Mouse (Mus musculus): ENCODE results near the gene Itih1.
A peak's percentile ranks its signal among the peaks of the same experiment; 100 is the strongest.

Itih1 gene

DNA sequence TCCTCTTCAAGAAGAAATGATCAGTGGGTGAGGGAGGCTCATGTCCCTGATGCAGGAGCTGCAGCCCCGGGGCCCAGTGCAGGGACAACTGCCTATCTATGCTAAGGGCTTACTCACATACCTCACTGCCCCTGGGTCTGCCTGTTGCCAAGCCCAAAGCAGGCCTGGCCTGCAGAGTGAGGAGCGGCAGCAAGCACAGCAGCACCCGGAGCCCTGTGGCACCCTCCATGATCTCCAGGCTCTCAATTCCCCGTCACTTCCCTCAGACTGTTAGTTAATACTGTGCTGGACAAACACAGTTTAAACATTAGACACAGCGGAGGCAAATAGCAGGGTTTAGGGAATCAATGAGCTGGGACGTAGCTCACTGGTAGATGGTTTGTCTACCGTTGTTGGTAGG is at the start of gene Itih1:
Gene Itih1, minus strand, starts transcription at position 252 of the 400 bp plus-strand sequence.
- DNase-seq (ENCODE audit: extremely low read depth, low read depth), result no peak

DNA sequence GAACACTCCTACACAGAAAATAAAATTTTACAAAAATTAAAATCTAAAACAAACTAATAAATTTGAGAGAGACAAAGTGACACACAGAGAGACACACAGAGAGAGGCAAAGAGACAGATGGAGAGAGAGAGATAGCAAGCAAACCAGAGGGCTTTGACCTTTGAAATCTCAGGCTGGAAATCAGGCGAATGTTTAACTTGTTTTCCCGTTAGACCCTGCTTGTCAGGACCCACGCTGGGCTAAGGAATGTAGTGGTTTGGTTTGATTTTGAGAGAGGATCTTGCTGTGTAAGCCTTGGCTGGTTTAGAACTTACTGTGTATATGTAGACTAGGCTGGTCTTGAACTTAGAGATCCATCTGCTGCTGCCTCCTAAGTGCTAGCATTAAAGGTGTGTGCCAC is 33.1 kb upstream of the Itih1 start:
- no peak for DNase-seq (ENCODE audit: extremely low read depth, low read depth)

DNA sequence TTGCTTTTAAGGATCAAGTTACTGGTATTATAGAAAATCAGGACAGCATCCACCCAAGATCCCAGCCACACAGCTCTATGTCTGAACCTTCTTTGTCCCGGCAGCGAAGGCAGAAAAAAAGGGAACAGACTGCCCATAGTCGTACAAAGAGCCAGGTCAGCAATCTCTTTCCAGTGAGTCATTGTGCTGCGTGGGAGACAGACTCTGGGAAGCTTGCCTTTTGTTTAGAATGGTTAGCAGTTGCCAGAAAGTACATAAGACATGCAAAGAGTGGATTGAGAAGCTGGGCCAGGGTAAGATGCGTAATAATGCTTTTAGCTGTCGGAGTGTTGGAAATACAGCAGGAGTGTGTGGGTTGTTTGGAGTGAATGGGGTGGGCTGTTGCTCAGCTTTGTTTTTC is 31.1 kb upstream of the Itih1 start:
- DNase-seq (ENCODE audit: extremely low read depth, low read depth), result no peak

GRCm38 (mm10) chr14:30960366-30960765 is 17.3 kb upstream of the Itih1 start:
- DNase-seq (ENCODE audit: extremely low read depth, low read depth), result no peak

- DNase-seq (ENCODE audit: extremely low read depth, low read depth), result no peak
These were observed 15.9 kb upstream of the Itih1 start for GRCm38 (mm10) chr14:30959031-30959430.

- no peak for DNase-seq (ENCODE audit: extremely low read depth, low read depth)
These were observed 15.4 kb upstream of the Itih1 start for GRCm38 (mm10) chr14:30958517-30958916.

DNA sequence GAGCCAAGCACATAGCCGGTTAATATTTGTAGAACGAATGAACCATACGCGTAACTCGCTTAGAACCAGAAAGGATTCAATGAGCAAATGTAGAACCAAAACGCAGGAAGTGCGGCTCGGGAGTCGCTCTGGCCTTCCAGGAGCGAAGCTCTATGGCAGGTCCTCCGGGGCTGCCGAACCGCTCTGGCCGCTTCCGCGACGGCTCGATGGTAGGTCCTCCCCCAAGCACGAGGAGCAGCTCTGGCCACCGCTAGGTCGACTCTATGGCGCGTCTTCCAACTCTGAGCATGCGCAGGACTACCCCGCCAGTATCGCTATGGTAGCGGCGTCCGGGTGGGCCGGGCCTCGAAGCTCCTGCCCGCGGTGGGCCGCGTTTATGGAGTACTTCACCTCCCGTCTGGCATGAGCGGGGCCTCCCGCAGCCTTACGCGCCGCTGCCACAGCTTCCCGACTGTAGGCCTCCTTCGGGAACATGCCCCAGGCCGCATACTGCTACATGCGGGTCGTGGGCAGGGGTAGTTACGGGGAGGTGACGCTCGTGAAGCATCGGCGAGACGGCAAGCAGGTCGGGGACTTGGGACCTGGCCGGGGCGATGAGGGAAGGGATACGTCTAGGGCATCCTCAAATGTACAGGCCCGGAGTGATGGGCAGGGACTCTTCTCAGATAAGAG is 8.2 kb upstream of the Itih1 start, which contains the start of gene Nek4:
Gene Nek4, plus strand, starts transcription at position 224 of the 672 bp plus-strand sequence.
- DNase-seq (ENCODE audit: extremely low read depth, low read depth), result peak; percentile 92

DNA sequence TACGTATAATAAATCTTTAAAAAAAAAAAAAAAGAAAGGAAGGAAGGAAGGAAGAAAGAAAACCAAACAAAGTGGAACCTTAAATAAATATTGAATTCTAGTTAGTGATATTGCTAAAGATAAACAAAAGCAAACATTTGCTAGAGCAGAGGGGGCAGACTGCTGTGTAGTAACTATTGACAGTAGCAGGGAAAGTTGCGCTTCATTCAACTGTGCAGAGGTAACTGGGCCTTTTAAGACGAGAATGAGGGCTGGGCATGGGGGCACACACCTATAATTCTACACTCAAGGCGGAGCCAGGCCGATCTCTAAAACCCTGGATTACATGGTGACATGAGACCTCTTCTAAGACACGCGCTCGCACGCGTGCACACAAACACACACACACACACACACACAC is 6.9 kb upstream of the Itih1 start:
- no peak for DNase-seq (ENCODE audit: extremely low read depth, low read depth)

DNA sequence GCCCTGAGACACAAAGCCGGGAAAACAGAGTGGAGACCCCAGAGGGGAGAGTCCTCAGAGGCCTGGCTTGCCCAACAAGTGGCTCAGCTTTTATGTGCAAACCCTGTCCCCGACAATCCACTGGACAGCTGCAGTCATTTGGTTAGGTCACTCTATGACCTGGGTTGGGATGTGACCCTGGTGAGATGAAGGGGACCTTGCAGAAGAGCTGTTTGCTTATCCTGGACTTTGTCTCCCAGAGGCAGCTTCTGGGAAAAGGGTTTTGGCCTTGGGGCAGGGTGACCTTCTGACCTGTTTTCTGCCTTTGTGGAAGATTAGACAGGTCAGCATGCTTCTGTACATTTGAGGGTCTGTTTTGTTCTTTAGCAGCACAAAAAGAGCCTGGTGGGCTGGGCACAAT is 1.7 kb upstream of the Itih1 start:
- DNase-seq (ENCODE audit: extremely low read depth, low read depth), result no peak

- DNase-seq (ENCODE audit: extremely low read depth, low read depth), result peak; percentile 25
These were observed 978 bp upstream of the Itih1 start for GRCm38 (mm10) chr14:30943860-30944674.

- DNase-seq (ENCODE audit: extremely low read depth, low read depth), result no peak
These were observed 835 bp downstream of the Itih1 start for GRCm38 (mm10) chr14:30942254-30942653.

GRCm38 (mm10) chr14:30933351-30933750 is 9.7 kb downstream of the Itih1 start:
- DNase-seq (ENCODE audit: extremely low read depth, low read depth), result no peak

DNA sequence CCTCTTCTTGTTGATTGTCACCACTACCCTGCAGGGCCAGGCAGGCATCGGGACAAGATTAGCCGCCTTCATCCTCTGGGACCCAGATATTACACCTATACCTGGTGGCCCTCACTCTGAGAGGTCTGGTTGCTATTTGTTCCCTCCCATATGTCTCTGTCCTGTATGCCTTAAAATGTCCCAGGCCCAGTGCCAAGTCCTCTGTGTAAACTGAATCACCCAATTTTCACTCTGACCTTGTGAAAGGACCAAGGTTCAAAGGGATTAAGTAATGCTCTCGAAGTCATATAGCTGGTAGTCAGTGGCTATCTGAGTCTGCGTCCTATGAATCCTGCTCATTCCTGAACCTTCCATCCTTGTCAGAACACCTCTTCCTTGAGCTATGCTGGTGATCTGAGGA is 12.7 kb downstream of the Itih1 start:
- no peak for DNase-seq (ENCODE audit: extremely low read depth, low read depth)

- DNase-seq (ENCODE audit: extremely low read depth, low read depth), result no peak
These were observed 17.6 kb downstream of the Itih1 start for GRCm38 (mm10) chr14:30925492-30925891.

DNA sequence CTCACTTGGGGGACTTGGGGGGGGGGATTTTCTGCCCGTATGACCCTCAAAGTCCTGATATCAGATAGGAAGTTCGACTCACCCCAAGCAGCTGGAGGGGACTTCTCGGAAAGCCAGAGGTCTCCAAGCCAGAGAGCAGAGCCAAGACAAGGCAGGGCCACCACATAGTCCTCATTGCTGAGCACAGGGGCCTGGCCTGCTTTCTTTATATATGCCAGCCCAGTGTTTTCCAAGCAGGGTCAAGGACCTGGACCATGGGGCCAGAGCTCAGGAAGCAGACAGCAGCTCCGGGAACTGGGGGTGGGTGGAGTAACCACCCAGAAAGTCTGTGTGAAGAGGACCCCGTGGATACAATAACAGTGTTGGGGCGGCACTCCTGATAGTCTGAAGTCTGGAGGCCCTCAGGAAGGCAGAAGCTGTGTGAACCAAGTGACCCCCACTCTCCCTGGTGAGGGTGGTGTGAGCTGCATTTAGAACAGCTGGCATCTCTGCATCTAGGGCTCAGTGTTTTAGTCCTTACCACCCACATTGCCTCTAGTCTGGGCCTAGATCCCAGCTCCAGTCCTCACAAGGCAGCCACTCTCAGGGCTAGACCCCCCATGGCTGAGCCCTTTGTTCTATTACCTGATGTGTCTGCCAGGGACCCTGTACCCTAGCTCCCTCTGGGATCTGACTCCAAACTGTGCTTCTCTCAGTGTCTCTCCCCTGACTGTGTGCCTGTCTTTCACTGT is 19.5 kb downstream of the Itih1 start, which contains the start of gene Itih3:
Gene Itih3, minus strand, starts transcription at position 386 of the 731 bp plus-strand sequence.
- no peak for DNase-seq (ENCODE audit: extremely low read depth, low read depth)

DNA sequence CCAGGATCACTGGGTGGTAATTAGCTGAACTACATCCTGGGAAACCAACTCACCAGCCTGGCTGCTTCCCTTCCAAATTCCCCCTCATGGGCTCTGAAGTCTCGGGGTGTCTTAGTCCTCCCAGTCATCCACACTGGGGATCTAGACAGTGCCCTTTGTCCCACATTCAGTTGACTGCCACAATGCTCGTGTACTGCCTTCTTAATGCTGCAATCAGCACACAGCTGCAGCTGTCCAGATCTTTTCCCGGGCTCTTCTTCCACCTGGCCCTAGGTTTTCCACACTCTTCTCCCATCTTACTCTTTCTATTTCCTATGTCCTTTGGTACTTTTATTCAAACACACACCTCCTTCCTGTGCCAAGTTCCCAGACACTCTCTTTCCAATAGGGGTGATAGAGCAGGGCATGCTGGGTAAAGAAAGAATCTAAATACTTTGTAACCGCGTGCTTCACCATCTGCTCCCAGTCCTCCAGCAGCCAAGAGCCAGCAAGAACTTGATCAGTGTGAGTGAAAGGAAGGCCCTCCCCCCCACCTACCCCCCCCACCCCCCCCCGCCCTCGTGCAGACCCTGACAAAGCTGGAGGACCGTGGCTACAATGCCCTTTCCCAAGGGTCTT is 20.9 kb downstream of the Itih1 start:
- no peak for DNase-seq (ENCODE audit: extremely low read depth, low read depth)

DNA sequence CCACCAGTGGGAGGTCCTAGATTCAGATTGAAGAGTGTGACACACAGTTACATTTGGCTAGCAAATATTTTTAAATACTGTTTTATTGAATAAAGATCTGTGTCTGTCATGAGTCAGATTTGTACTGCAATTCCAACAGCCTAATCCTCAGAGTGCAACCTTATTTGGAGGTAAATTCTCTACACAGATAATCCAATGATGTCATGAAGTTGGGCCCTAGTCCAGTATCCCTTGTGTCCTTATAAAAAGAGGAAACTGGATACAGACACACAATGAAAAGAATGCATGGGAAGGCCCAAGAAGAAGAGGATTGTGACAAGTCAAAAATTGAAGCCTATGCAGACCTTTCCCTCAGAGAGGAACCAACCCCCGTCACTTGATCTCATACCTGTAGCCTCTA is 26.6 kb downstream of the Itih1 start:
- DNase-seq (ENCODE audit: extremely low read depth, low read depth), result no peak

DNA sequence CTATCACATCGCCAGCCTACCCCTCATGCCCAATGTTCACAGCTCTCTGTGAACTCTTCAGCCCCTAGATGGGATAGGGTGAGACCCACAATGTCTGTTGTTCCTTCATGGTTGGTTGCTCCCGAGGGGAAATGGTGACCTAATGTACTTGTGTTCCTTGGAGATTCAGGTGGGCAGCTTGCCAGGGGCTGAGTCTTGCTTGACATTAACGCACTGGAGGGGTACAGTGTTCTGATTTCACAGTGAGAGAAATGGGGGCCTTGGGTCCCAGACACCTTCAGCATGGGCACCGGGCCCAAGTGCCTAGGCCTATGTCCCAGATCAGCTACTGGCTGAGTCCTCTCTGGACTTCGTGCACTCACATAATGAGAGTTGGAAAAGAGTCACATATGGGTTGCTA is 29.7 kb downstream of the Itih1 start:
- DNase-seq (ENCODE audit: extremely low read depth, low read depth), result no peak

GRCm38 (mm10) chr14:30912641-30913040 is 30.4 kb downstream of the Itih1 start:
- no peak for DNase-seq (ENCODE audit: extremely low read depth, low read depth)

GRCm38 (mm10) chr14:30911141-30911540 is 31.9 kb downstream of the Itih1 start:
- no peak for DNase-seq (ENCODE audit: extremely low read depth, low read depth)

GRCm38 (mm10) chr14:30907814-30908265 is 35.2 kb downstream of the Itih1 start:
- DNase-seq (ENCODE audit: extremely low read depth, low read depth), result peak; percentile 78
